Mouse (Mus musculus): ENCODE results near the gene Hspb2. TPM values are rescaled to one million over a fixed set of nuclear protein-coding genes. Genes with fewer than 3 reads are reported as not detected.

The Hspb2 gene
- polyA plus RNA-seq, 1 experiment: 3.5 TPM

- peak within 1 kb of the TSS; percentile 29; the same call in 1 of the 2 replicates for H3K27ac ChIP-seq (ENCODE audit: insufficient read depth, low read depth, low read length)
Measured at GRCm38 (mm10) chr9:50738914-50739870, 13.0 kb downstream of the Hspb2 start, which contains the start of gene Dixdc1. TSS of gene Dixdc1 (minus strand) at chr9:50739517.

GRCm38 (mm10) chr9:50734989-50735388 is 17.2 kb downstream of the Hspb2 start:
- H3K27me3 ChIP-seq (ENCODE audit: control insufficient read depth, insufficient read depth, low read length): no peaks in the 10 kb centered on the region
- H3K4me3 ChIP-seq (ENCODE audit: low read depth, low read length): no peak overlapping the region
- H3K36me3 ChIP-seq (ENCODE audit: control insufficient read depth, insufficient read depth, low read length): 0 out of 2 replicates have a peak, but pooled peaks cover 2% of the 10 kb centered on the region
- TF ChIP-seq POLR2A (IDR thresholded peaks at IDR 0.05; ENCODE audit: low read depth, low read length) (no peak), CTCF (IDR thresholded peaks at IDR 0.05; ENCODE audit: extremely low read depth, insufficient read length, insufficient replicate concordance, low read depth, low read length) (peak; percentile 50; the same call in 1 of the 2 replicates)
- peaks cover 3% of the 10 kb centered on the region; the same call in 1 of the 2 replicates for H3K4me1 ChIP-seq (ENCODE audit: control insufficient read depth, insufficient read depth, insufficient read length, low read length)
- no peak overlapping the region for H3K27ac ChIP-seq (ENCODE audit: insufficient read depth, low read depth, low read length)
- 5% methylated on average over 9 of the region's 9 CpGs for WGBS

More at GRCm38 (mm10) chr9:50738914-50739870, 13.0 kb downstream of the Hspb2 start, which contains the start of gene Dixdc1:
- peaks cover 3% of the 10 kb centered on the region; the same call in 1 of the 2 replicates for H3K4me1 ChIP-seq (ENCODE audit: control insufficient read depth, insufficient read depth, insufficient read length, low read length)
- H3K36me3 ChIP-seq (ENCODE audit: control insufficient read depth, insufficient read depth, low read length): peaks cover 11% of the 10 kb centered on the region
- peak; percentile 40; the same call in 1 of the 2 replicates for TF ChIP-seq POLR2A (IDR thresholded peaks at IDR 0.05; ENCODE audit: low read depth, low read length)
- TF ChIP-seq CTCF (IDR thresholded peaks at IDR 0.05; ENCODE audit: extremely low read depth, insufficient read length, insufficient replicate concordance, low read depth, low read length): no peak
- H3K27me3 ChIP-seq (ENCODE audit: control insufficient read depth, insufficient read depth, low read length): no peaks in the 10 kb centered on the region
- 7% methylated on average over 35 of the region's 36 CpGs for WGBS
- peak within 1 kb of the TSS; percentile 31 for H3K4me3 ChIP-seq (ENCODE audit: low read depth, low read length)

GRCm38 (mm10) chr9:50732560-50732959 is 19.6 kb downstream of the Hspb2 start:
- TF ChIP-seq POLR2A (IDR thresholded peaks at IDR 0.05; ENCODE audit: low read depth, low read length) (no peak), CTCF (IDR thresholded peaks at IDR 0.05; ENCODE audit: extremely low read depth, insufficient read length, insufficient replicate concordance, low read depth, low read length) (no peak)
- no peaks in the 10 kb centered on the region for H3K36me3 ChIP-seq (ENCODE audit: control insufficient read depth, insufficient read depth, low read length)
- peaks cover 6% of the 10 kb centered on the region; the same call in 1 of the 2 replicates for H3K4me1 ChIP-seq (ENCODE audit: control insufficient read depth, insufficient read depth, insufficient read length, low read length)
- no peak overlapping the region for H3K27ac ChIP-seq (ENCODE audit: insufficient read depth, low read depth, low read length)
- H3K4me3 ChIP-seq (ENCODE audit: low read depth, low read length): no peak overlapping the region
- 68% methylated on average over 4 of the region's 4 CpGs for WGBS
- H3K27me3 ChIP-seq (ENCODE audit: control insufficient read depth, insufficient read depth, low read length): no peaks in the 10 kb centered on the region

- H3K4me1 ChIP-seq (ENCODE audit: control insufficient read depth, insufficient read depth, insufficient read length, low read length): peaks cover 6% of the 10 kb centered on the region; the same call in 1 of the 2 replicates
- 65% methylated on average over 4 of the region's 4 CpGs for WGBS
- TF ChIP-seq CTCF (IDR thresholded peaks at IDR 0.05; ENCODE audit: extremely low read depth, insufficient read length, insufficient replicate concordance, low read depth, low read length): no peak
- no peak for TF ChIP-seq POLR2A (IDR thresholded peaks at IDR 0.05; ENCODE audit: low read depth, low read length)
- H3K36me3 ChIP-seq (ENCODE audit: control insufficient read depth, insufficient read depth, low read length): no peaks in the 10 kb centered on the region
- no peak overlapping the region for H3K27ac ChIP-seq (ENCODE audit: insufficient read depth, low read depth, low read length)
- H3K27me3 ChIP-seq (ENCODE audit: control insufficient read depth, insufficient read depth, low read length): no peaks in the 10 kb centered on the region
- H3K4me3 ChIP-seq (ENCODE audit: low read depth, low read length): no peak overlapping the region
Measured at GRCm38 (mm10) chr9:50729600-50729999, 22.6 kb downstream of the Hspb2 start.

- Histone ChIP-seq H3K27me3 (ENCODE audit: control insufficient read depth, insufficient read depth, low read length) (no peaks in the 10 kb centered on the region), H3K36me3 (ENCODE audit: control insufficient read depth, insufficient read depth, low read length) (no peaks in the 10 kb centered on the region), H3K4me1 (ENCODE audit: control insufficient read depth, insufficient read depth, insufficient read length, low read length) (peaks cover 6% of the 10 kb centered on the region; the same call in 1 of the 2 replicates), H3K4me3 (ENCODE audit: low read depth, low read length) (peak overlapping the region; percentile 59), H3K27ac (ENCODE audit: insufficient read depth, low read depth, low read length) (no peak overlapping the region)
- under 1% methylated on average over 45 of the region's 45 CpGs for WGBS
- TF ChIP-seq CTCF (IDR thresholded peaks at IDR 0.05; ENCODE audit: extremely low read depth, insufficient read length, insufficient replicate concordance, low read depth, low read length) (no peak), POLR2A (IDR thresholded peaks at IDR 0.05; ENCODE audit: low read depth, low read length) (no peak)
Measured at GRCm38 (mm10) chr9:50727925-50728651, 24.1 kb downstream of the Hspb2 start.

GRCm38 (mm10) chr9:50727171-50727924 is 24.8 kb downstream of the Hspb2 start:
- no peaks in the 10 kb centered on the region for H3K36me3 ChIP-seq (ENCODE audit: control insufficient read depth, insufficient read depth, low read length)
- H3K4me1 ChIP-seq (ENCODE audit: control insufficient read depth, insufficient read depth, insufficient read length, low read length): peaks cover 6% of the 10 kb centered on the region; the same call in 1 of the 2 replicates
- peak overlapping the region; percentile 59 for H3K4me3 ChIP-seq (ENCODE audit: low read depth, low read length)
- H3K27ac ChIP-seq (ENCODE audit: insufficient read depth, low read depth, low read length): no peak overlapping the region
- TF ChIP-seq POLR2A (IDR thresholded peaks at IDR 0.05; ENCODE audit: low read depth, low read length) (no peak), CTCF (IDR thresholded peaks at IDR 0.05; ENCODE audit: extremely low read depth, insufficient read length, insufficient replicate concordance, low read depth, low read length) (no peak)
- no peaks in the 10 kb centered on the region for H3K27me3 ChIP-seq (ENCODE audit: control insufficient read depth, insufficient read depth, low read length)
- WGBS: 35% methylated on average over 30 of the region's 30 CpGs
